Mouse (Mus musculus) C2C12 (cell line): ENCODE measurements around the gene Olfr1179.

Experiments
- CEBPB ChIP-seq: IDR thresholded peaks from one replicate; pipeline ENCODE4 v1.6.1; 2011; ENCODE audit warnings: low read depth, mild to moderate bottlenecking, control low read depth, moderate library complexity
- CTCF ChIP-seq: IDR thresholded peaks from one replicate; pipeline ENCODE4 v1.5.1; 2011; ENCODE audit not compliant: control insufficient read depth, insufficient read depth, insufficient read length
- MAX ChIP-seq: IDR thresholded peaks from one replicate; pipeline ENCODE4 v1.6.1; 2011; ENCODE audit warnings: mild to moderate bottlenecking, control low read depth
- MYOD1 ChIP-seq: IDR thresholded peaks from one replicate; pipeline ENCODE4 v1.6.1; 2011; ENCODE audit warnings: low read depth; ENCODE audit not compliant: control insufficient read depth, insufficient read length
- MYOG ChIP-seq: IDR thresholded peaks from one replicate; pipeline ENCODE4 v1.6.1; 2011; ENCODE audit not compliant: control insufficient read depth, insufficient read length; ENCODE audit errors: extremely low read depth
- USF1 ChIP-seq: IDR thresholded peaks from one replicate; pipeline ENCODE4 v1.6.1; 2011; ENCODE audit warnings: low read depth, mild to moderate bottlenecking, control low read depth, moderate library complexity

- TF ChIP-seq MAX = no peak
- no peak for TF ChIP-seq CTCF
- no peak for TF ChIP-seq USF1
- TF ChIP-seq CEBPB = no peak
- TF ChIP-seq MYOG = no peak
- TF ChIP-seq MYOD1 = no peak
These were observed 49.9 kb downstream of the Olfr1179 start for GRCm38 (mm10) chr2:88356304-88356703.
